Mouse (Mus musculus) gonadal fat pad, adult 2 months (tissue): ENCODE data around the gene Clrn3. TPM values are rescaled to one million over a fixed set of nuclear protein-coding genes. Genes with fewer than 3 reads are reported as not detected.
A peak's percentile ranks its signal among the peaks of the same experiment; 100 is the strongest.
"Not testable (repeated sequence)": the region's sequence is repeated elsewhere in the genome, so short reads cannot be mapped to it uniquely, and the experiment has no call there.

Experiments used
- DNase-seq: peaks from one replicate; pipeline ENCODE4 v3.0.0-alpha.2; 2012; ENCODE audit warnings: low read depth
- polyA plus RNA-seq: library from polyadenylated mRNA; depleted of rRNA; stranded (reverse); fragments of >200 nt; gene quantifications from 2 replicates; pipeline ENCODE4 v1.2.3, GENCODE M21; 2012; rRNA removed

The Clrn3 gene
- 0.53 and 0.93 TPM in 2 replicates for polyA plus RNA-seq

- DNase-seq, result no peak
These were observed at the start of gene Clrn3 for GRCm38 (mm10) chr7:135528515-135528914. TSS of gene Clrn3 (minus strand) at chr7:135528654.

GRCm38 (mm10) chr7:135576329-135576728, 47.9 kb upstream of the Clrn3 start:
- no peak for DNase-seq

GRCm38 (mm10) chr7:135575319-135576069, 47.0 kb upstream of the Clrn3 start:
- DNase-seq, result not testable (repeated sequence)

GRCm38 (mm10) chr7:135571951-135572559, 43.6 kb upstream of the Clrn3 start:
- DNase-seq, result peak; percentile 46

GRCm38 (mm10) chr7:135571392-135571791, 42.9 kb upstream of the Clrn3 start:
- DNase-seq, result no peak

GRCm38 (mm10) chr7:135568550-135568949, 40.1 kb upstream of the Clrn3 start:
- no peak for DNase-seq

GRCm38 (mm10) chr7:135567582-135567981, 39.1 kb upstream of the Clrn3 start:
- DNase-seq, result no peak

GRCm38 (mm10) chr7:135566013-135566412, 37.6 kb upstream of the Clrn3 start:
- DNase-seq, result no peak

- no peak for DNase-seq
These were observed 35.6 kb upstream of the Clrn3 start for GRCm38 (mm10) chr7:135564022-135564421.

- no peak for DNase-seq
These were observed 31.8 kb upstream of the Clrn3 start for GRCm38 (mm10) chr7:135560280-135560679.

- DNase-seq, result no peak
These were observed 28.4 kb upstream of the Clrn3 start for GRCm38 (mm10) chr7:135556663-135557402.

GRCm38 (mm10) chr7:135553550-135553949, 25.1 kb upstream of the Clrn3 start:
- no peak for DNase-seq

- DNase-seq, result no peak
These were observed 23.1 kb upstream of the Clrn3 start for GRCm38 (mm10) chr7:135551547-135551946.

GRCm38 (mm10) chr7:135548434-135548833, 20.0 kb upstream of the Clrn3 start:
- no peak for DNase-seq

- no peak for DNase-seq
These were observed 18.1 kb upstream of the Clrn3 start for GRCm38 (mm10) chr7:135546530-135546929.

- no peak for DNase-seq
These were observed 17.5 kb upstream of the Clrn3 start for GRCm38 (mm10) chr7:135545957-135546356.

- DNase-seq, result no peak
These were observed 15.9 kb upstream of the Clrn3 start for GRCm38 (mm10) chr7:135544321-135544720.

- no peak for DNase-seq
These were observed 14.6 kb upstream of the Clrn3 start for GRCm38 (mm10) chr7:135543033-135543432.

GRCm38 (mm10) chr7:135542235-135542634, 13.8 kb upstream of the Clrn3 start:
- DNase-seq, result no peak

GRCm38 (mm10) chr7:135539429-135539828, 11.0 kb upstream of the Clrn3 start:
- DNase-seq, result no peak

- DNase-seq, result no peak
These were observed 9.7 kb upstream of the Clrn3 start for GRCm38 (mm10) chr7:135537948-135538741.
